Mouse (Mus musculus) right cerebral cortex, postnatal 4 days (tissue): ENCODE data around the gene Slc13a4.

Experiments used
- DNase-seq: peaks from one replicate; pipeline ENCODE4 v3.0.0-alpha.2; 2022

Gene Slc13a4

DNA sequence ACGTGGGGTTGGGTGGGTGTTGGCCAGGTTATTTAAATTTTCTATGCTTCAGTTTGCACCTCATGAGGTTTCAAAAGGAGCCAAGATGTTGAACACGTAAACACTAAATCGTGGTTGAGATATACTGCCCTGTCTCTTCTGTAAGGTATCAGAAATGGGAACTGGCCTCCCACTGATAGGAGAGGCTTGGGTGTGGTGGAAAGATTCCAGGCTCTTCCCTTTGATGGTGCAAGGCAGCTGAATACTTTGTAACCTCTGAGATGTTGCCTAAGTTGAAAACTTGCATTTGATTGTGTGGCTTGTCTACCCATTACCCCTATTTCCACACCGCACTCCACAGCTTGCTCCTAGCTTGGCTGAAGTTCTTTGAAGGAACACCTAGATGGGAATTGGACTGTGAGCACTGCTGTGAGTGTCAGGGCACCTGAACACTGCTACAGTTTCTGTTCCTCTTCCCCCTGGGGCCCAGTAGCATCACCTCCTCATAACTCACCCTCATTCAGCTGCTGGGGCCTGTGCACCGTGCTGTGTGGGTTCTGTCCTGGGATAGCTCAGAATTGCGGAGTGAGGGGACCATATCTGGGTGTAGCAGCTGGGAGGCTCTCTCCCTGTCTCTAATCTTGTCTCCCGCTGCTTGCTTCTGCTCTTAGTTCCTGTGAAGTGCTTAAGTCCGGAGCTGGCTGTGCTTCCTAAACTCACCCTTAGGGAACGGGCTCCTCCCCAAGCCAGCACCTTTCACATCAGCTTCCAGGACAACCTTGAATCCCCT, 53.6 kb downstream of the Slc13a4 start:
- DNase-seq, result no peak

DNA sequence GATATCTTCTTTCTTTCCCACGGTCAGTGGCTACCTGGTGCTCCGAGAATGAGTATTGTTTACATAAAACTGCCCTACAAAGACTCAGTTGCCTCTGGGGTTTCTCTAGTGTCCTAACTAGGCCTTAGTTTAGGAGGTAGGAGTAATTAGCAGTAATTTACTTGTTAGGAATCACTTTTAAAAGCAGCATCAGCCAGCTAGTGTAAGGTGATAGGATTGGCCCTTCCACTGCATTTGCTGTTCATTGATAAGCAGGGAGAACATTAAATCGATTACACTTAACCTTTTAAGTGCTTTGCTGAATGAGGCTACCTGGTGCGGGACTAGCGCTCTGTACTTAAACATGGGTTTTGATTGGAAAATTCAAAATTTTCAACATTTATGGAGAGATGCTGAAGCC, 54.5 kb downstream of the Slc13a4 start:
- DNase-seq, result no peak

- DNase-seq, result peak; percentile 96
Measured at GRCm38 (mm10) chr6:35252477-35253346, 55.2 kb downstream of the Slc13a4 start.

- no peak for DNase-seq
Measured at GRCm38 (mm10) chr6:35251807-35252476, 56.0 kb downstream of the Slc13a4 start.

GRCm38 (mm10) chr6:35245086-35245485, 62.8 kb downstream of the Slc13a4 start:
- no peak for DNase-seq

DNA sequence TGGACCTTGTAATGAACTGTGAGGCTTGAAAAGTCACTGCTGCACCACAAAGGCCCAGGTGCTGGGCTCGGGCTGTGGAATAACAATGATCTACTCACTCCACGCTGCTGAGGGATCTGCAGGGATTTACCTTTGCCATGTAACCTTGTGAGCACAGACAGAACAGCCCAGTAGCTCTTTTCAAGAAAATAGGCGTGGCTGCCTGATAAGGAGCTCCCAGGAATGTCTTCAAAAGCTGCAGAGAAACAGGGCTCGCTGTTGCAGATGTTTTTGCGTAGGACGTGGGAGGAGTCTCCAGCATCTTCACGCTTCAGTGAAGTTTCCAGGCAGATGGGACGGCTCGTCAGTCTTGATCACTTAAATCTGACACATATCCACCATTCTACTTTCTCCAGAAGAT, 63.9 kb downstream of the Slc13a4 start:
- no peak for DNase-seq

DNA sequence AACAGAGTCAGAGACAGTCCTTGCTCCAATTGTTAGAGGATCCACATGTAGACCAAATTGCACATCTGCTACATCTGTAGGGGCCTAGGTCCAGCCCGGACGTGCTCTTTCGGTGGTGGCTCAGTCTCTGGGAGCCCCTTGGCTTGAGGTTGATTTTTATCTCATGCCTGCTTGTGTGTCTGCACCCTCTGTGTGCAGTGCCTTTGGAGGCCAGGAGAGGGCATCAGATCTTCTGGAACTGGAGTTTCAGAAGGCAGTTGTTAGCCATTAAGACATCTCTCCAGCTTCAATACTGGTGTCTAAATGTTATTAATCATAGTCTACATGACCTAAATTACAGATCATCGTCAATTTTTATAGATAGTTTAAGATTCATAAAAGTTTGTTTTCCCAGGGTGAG, 64.7 kb downstream of the Slc13a4 start:
- DNase-seq, result no peak

GRCm38 (mm10) chr6:35236108-35236785, 71.7 kb downstream of the Slc13a4 start:
- DNase-seq, result no peak

- DNase-seq, result no peak
Measured at GRCm38 (mm10) chr6:35229415-35229814, 78.5 kb downstream of the Slc13a4 start.

DNA sequence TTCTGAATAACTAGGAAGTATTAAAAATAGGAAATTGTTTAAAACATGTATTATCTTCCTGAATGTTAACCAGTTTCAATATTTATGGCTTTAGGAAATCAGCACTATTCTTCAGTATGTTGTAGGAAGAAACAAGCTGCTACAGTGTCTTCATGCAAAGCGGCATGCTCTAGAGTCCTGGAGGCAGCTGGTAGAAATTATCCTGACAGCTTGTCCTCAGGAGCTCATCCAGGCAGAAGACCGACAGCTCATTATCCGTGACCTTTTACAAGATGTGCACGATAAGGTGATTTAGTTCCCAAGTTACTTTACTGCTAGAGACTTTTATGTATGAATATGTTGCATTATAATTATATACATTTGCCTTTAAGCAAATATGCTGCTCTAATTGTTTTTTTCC, 82.2 kb downstream of the Slc13a4 start:
- DNase-seq, result no peak
